Mouse (Mus musculus): Measurements from ENCODE around the gene Naif1. TPM values are rescaled to one million over a fixed set of nuclear protein-coding genes. Genes with fewer than 3 reads are reported as not detected.
A peak's percentile ranks its signal among the peaks of the same experiment; 100 is the strongest.

The Naif1 gene
- polyA plus RNA-seq, 1 experiment from 2014 or later, result 4.1 TPM

GRCm38 (mm10) chr2:32425568-32425967 is 24.7 kb upstream of the Naif1 start:
- H3K27ac ChIP-seq (ENCODE audit: low read length), result 0 out of 2 replicates have a peak overlapping the region, but pooled peaks have one; percentile 94
- H3K9me3 ChIP-seq (ENCODE audit: low read length), result no peaks in the 10 kb centered on the region
- H3K36me3 ChIP-seq (ENCODE audit: insufficient read depth, low read length), result no peaks in the 10 kb centered on the region
- no peaks in the 10 kb centered on the region for H3K27me3 ChIP-seq (replicated peaks; ENCODE audit: insufficient read depth, low read length)
- H3K9ac ChIP-seq (replicated peaks; ENCODE audit: low read depth), result no peak overlapping the region
- no peak for ATAC-seq
- H3K4me2 ChIP-seq (replicated peaks; ENCODE audit: low read depth, low read length), result no peak overlapping the region
- TF ChIP-seq CTCF (IDR thresholded peaks at IDR 0.05) (no peak), EP300 (IDR thresholded peaks at IDR 0.05) (no peak)
- H3K4me1 ChIP-seq (ENCODE audit: insufficient read depth, low read depth, low read length), result peaks cover 54% of the 10 kb centered on the region
- 53% methylated on average over 5 of the region's 5 CpGs for WGBS
- DNase-seq (ENCODE audit: low spot score), result no peak
- H3K4me3 ChIP-seq (ENCODE audit: low read depth, low read length), result no peak overlapping the region

- Histone ChIP-seq H3K4me1 (ENCODE audit: insufficient read depth, low read depth, low read length) (peaks cover 55% of the 10 kb centered on the region), H3K4me3 (ENCODE audit: low read depth, low read length) (no peak overlapping the region), H3K27me3 (replicated peaks; ENCODE audit: insufficient read depth, low read length) (no peaks in the 10 kb centered on the region), H3K36me3 (ENCODE audit: insufficient read depth, low read length) (no peaks in the 10 kb centered on the region), H3K27ac (ENCODE audit: low read length) (no peak overlapping the region), H3K9ac (replicated peaks; ENCODE audit: low read depth) (no peak overlapping the region), H3K9me3 (ENCODE audit: low read length) (no peaks in the 10 kb centered on the region), H3K4me2 (replicated peaks; ENCODE audit: low read depth, low read length) (no peak overlapping the region)
- TF ChIP-seq CTCF (IDR thresholded peaks at IDR 0.05), result no peak
- no peak for TF ChIP-seq EP300 (IDR thresholded peaks at IDR 0.05)
- WGBS, result 72% methylated on average over 1 of the region's 1 CpGs
- DNase-seq (ENCODE audit: low spot score) (no peak), ATAC-seq (no peak)
Measured at GRCm38 (mm10) chr2:32426141-32426540, 24.1 kb upstream of the Naif1 start.

GRCm38 (mm10) chr2:32427720-32428119 is 22.5 kb upstream of the Naif1 start:
- H3K9ac ChIP-seq (replicated peaks; ENCODE audit: low read depth), result no peak overlapping the region
- peak; percentile 14; the same call in 1 of the 2 replicates for TF ChIP-seq CTCF (IDR thresholded peaks at IDR 0.05)
- no peak for TF ChIP-seq EP300 (IDR thresholded peaks at IDR 0.05)
- no peaks in the 10 kb centered on the region for H3K9me3 ChIP-seq (ENCODE audit: low read length)
- peaks cover 44% of the 10 kb centered on the region; the same call in 1 of the 2 replicates for H3K4me1 ChIP-seq (ENCODE audit: insufficient read depth, low read depth, low read length)
- no peaks in the 10 kb centered on the region for H3K36me3 ChIP-seq (ENCODE audit: insufficient read depth, low read length)
- 64% methylated on average over 5 of the region's 5 CpGs for WGBS
- DNase-seq (ENCODE audit: low spot score) (no peak), ATAC-seq (no peak)
- no peak overlapping the region for H3K4me3 ChIP-seq (ENCODE audit: low read depth, low read length)
- H3K4me2 ChIP-seq (replicated peaks; ENCODE audit: low read depth, low read length), result no peak overlapping the region
- H3K27me3 ChIP-seq (replicated peaks; ENCODE audit: insufficient read depth, low read length), result no peaks in the 10 kb centered on the region
- peak overlapping the region; percentile 76 for H3K27ac ChIP-seq (ENCODE audit: low read length)

GRCm38 (mm10) chr2:32428262-32428722 is 22.0 kb upstream of the Naif1 start:
- H3K4me1 ChIP-seq (ENCODE audit: insufficient read depth, low read depth, low read length), result peaks cover 39% of the 10 kb centered on the region; the same call in 1 of the 2 replicates
- peak overlapping the region; percentile 76 for H3K27ac ChIP-seq (ENCODE audit: low read length)
- no peaks in the 10 kb centered on the region for H3K36me3 ChIP-seq (ENCODE audit: insufficient read depth, low read length)
- H3K27me3 ChIP-seq (replicated peaks; ENCODE audit: insufficient read depth, low read length), result no peaks in the 10 kb centered on the region
- peak; percentile 95 for DNase-seq (ENCODE audit: low spot score)
- no peak for TF ChIP-seq CTCF (IDR thresholded peaks at IDR 0.05)
- peak; percentile 59; the same call in 1 of the 2 replicates for TF ChIP-seq EP300 (IDR thresholded peaks at IDR 0.05)
- no peak overlapping the region for H3K4me3 ChIP-seq (ENCODE audit: low read depth, low read length)
- H3K9ac ChIP-seq (replicated peaks; ENCODE audit: low read depth), result no peak overlapping the region
- peak; percentile 69 for ATAC-seq
- peak overlapping the region; percentile 22 for H3K4me2 ChIP-seq (replicated peaks; ENCODE audit: low read depth, low read length)
- H3K9me3 ChIP-seq (ENCODE audit: low read length), result no peaks in the 10 kb centered on the region
- WGBS, result 32% methylated on average over 8 of the region's 8 CpGs

GRCm38 (mm10) chr2:32429215-32429891 is 20.9 kb upstream of the Naif1 start:
- 60% methylated on average over 4 of the region's 4 CpGs for WGBS
- no peak for ATAC-seq
- H3K9ac ChIP-seq (replicated peaks; ENCODE audit: low read depth), result no peak overlapping the region
- no peaks in the 10 kb centered on the region for H3K36me3 ChIP-seq (ENCODE audit: insufficient read depth, low read length)
- H3K27me3 ChIP-seq (replicated peaks; ENCODE audit: insufficient read depth, low read length), result no peaks in the 10 kb centered on the region
- TF ChIP-seq CTCF (IDR thresholded peaks at IDR 0.05), result no peak
- no peak for TF ChIP-seq EP300 (IDR thresholded peaks at IDR 0.05)
- H3K4me3 ChIP-seq (ENCODE audit: low read depth, low read length), result no peak overlapping the region
- H3K4me1 ChIP-seq (ENCODE audit: insufficient read depth, low read depth, low read length), result peaks cover 37% of the 10 kb centered on the region; the same call in 1 of the 2 replicates
- no peak for DNase-seq (ENCODE audit: low spot score)
- no peak overlapping the region for H3K4me2 ChIP-seq (replicated peaks; ENCODE audit: low read depth, low read length)
- H3K9me3 ChIP-seq (ENCODE audit: low read length), result no peaks in the 10 kb centered on the region
- no peak overlapping the region for H3K27ac ChIP-seq (ENCODE audit: low read length)

GRCm38 (mm10) chr2:32430701-32431676 is 19.3 kb upstream of the Naif1 start:
- H3K27me3 ChIP-seq (replicated peaks; ENCODE audit: insufficient read depth, low read length), result no peaks in the 10 kb centered on the region
- ATAC-seq (peak; percentile 59), DNase-seq (ENCODE audit: low spot score) (peak; percentile 69)
- no peaks in the 10 kb centered on the region for H3K36me3 ChIP-seq (ENCODE audit: insufficient read depth, low read length)
- H3K9ac ChIP-seq (replicated peaks; ENCODE audit: low read depth), result no peak overlapping the region
- peaks cover 24% of the 10 kb centered on the region; the same call in 1 of the 2 replicates for H3K4me1 ChIP-seq (ENCODE audit: insufficient read depth, low read depth, low read length)
- 12% methylated on average over 18 of the region's 18 CpGs for WGBS
- H3K4me3 ChIP-seq (ENCODE audit: low read depth, low read length), result 0 out of 2 replicates have a peak overlapping the region, but pooled peaks have one; percentile 0
- no peaks in the 10 kb centered on the region for H3K9me3 ChIP-seq (ENCODE audit: low read length)
- peak overlapping the region; percentile 11 for H3K4me2 ChIP-seq (replicated peaks; ENCODE audit: low read depth, low read length)
- peak overlapping the region; percentile 10; the same call in 1 of the 2 replicates for H3K27ac ChIP-seq (ENCODE audit: low read length)
- TF ChIP-seq EP300 (IDR thresholded peaks at IDR 0.05) (no peak), CTCF (IDR thresholded peaks at IDR 0.05) (no peak)
